Mouse (Mus musculus): ENCODE measurements around the gene Nid2.

Nid2 gene

GRCm38 (mm10) chr14:19751025-19751771 is at the start of gene Nid2:
Nid2 (plus strand) TSS chr14:19751265.
- peak; percentile 72 for DNase-seq (ENCODE audit: low read depth, low spot score)

- DNase-seq (ENCODE audit: low read depth, low spot score), result no peak
Observed at GRCm38 (mm10) chr14:19701546-19701945, 49.5 kb upstream of the Nid2 start.

- peak; percentile 61 for DNase-seq (ENCODE audit: low read depth, low spot score)
Observed at GRCm38 (mm10) chr14:19705649-19706048, 45.4 kb upstream of the Nid2 start.

GRCm38 (mm10) chr14:19706454-19706853 is 44.6 kb upstream of the Nid2 start:
- peak; percentile 46 for DNase-seq (ENCODE audit: low read depth, low spot score)

- DNase-seq (ENCODE audit: low read depth, low spot score), result no peak
Observed at GRCm38 (mm10) chr14:19706997-19707396, 44.1 kb upstream of the Nid2 start.

- DNase-seq (ENCODE audit: low read depth, low spot score), result no peak
Observed at GRCm38 (mm10) chr14:19707721-19708507, 43.2 kb upstream of the Nid2 start.

- no peak for DNase-seq (ENCODE audit: low read depth, low spot score)
Observed at GRCm38 (mm10) chr14:19709161-19709560, 41.9 kb upstream of the Nid2 start.

GRCm38 (mm10) chr14:19711771-19712170 is 39.3 kb upstream of the Nid2 start:
- no peak for DNase-seq (ENCODE audit: low read depth, low spot score)

- no peak for DNase-seq (ENCODE audit: low read depth, low spot score)
Observed at GRCm38 (mm10) chr14:19713067-19713466, 38.0 kb upstream of the Nid2 start.

- DNase-seq (ENCODE audit: low read depth, low spot score), result no peak
Observed at GRCm38 (mm10) chr14:19719077-19719476, 32.0 kb upstream of the Nid2 start.

- DNase-seq (ENCODE audit: low read depth, low spot score), result no peak
Observed at GRCm38 (mm10) chr14:19720044-19720611, 30.9 kb upstream of the Nid2 start.

GRCm38 (mm10) chr14:19728278-19728677 is 22.8 kb upstream of the Nid2 start:
- DNase-seq (ENCODE audit: low read depth, low spot score), result no peak

GRCm38 (mm10) chr14:19728737-19729136 is 22.3 kb upstream of the Nid2 start:
- DNase-seq (ENCODE audit: low read depth, low spot score), result no peak

GRCm38 (mm10) chr14:19732097-19732496 is 19.0 kb upstream of the Nid2 start:
- DNase-seq (ENCODE audit: low read depth, low spot score), result no peak

- DNase-seq (ENCODE audit: low read depth, low spot score), result no peak
Observed at GRCm38 (mm10) chr14:19733490-19734282, 17.4 kb upstream of the Nid2 start.

- no peak for DNase-seq (ENCODE audit: low read depth, low spot score)
Observed at GRCm38 (mm10) chr14:19735303-19735702, 15.8 kb upstream of the Nid2 start.

GRCm38 (mm10) chr14:19737568-19737967 is 13.5 kb upstream of the Nid2 start:
- no peak for DNase-seq (ENCODE audit: low read depth, low spot score)

GRCm38 (mm10) chr14:19738094-19738843 is 12.8 kb upstream of the Nid2 start:
- no peak for DNase-seq (ENCODE audit: low read depth, low spot score)

GRCm38 (mm10) chr14:19739416-19740146 is 11.5 kb upstream of the Nid2 start:
- DNase-seq (ENCODE audit: low read depth, low spot score), result no peak

- DNase-seq (ENCODE audit: low read depth, low spot score), result no peak
Observed at GRCm38 (mm10) chr14:19740147-19740738, 10.8 kb upstream of the Nid2 start.

Data from WW6 (cell line).